Mouse (Mus musculus): ENCODE measurements around the gene Slc9a3r1. TPM values are rescaled to one million over a fixed set of nuclear protein-coding genes. Genes with fewer than 3 reads are reported as not detected.

Slc9a3r1 gene
- polyA plus RNA-seq, 1 experiment from 2014 or later = 24.9 TPM

DNA sequence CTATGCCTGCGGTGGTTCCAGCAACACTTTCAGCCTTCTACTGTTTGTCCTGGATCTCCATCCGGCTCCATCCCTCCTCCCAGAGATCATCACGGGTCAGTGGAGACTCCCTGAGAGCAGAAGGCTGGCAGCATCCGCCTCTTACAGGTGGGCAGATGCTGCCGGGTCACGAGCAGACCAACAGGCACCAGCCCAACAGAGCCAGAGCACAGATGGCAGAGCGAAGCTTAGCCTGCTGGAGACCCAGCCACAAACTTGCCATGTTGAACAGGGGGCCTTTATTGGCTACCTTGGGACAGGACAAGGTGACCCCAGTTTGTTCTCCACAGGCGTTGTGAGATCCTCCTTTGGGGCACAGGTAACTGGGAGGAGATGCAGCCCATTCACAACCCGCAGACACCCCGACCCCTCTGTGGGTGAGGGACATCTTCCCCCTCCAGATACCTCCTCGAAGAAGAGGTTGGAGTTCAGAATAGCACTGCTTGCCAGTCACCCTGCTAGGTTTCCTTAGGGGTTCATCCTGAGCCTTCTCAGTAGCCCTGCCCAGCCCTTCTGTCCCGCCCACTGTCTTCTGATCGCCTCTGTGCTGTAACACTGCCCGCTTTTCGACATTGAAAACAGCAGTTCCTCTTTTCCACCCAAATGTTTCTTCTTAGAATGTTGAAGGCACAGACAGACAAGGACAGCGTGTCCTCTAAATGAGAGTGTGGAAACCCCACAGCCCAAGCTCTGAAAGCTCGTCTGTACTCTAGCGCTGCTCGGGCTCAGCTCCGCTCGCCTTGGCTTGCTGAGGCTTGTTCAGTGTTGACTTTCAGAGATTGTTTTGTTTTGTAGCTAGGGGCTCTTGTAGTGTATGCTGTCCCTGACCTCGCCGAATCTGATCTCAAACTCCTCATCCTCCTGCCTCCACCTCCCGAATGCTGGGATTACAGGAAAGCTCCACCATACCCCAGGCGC is 45.9 kb downstream of the Slc9a3r1 start:
- ATAC-seq (ENCODE audit: insufficient number of reproducible peaks, low FRiP score, low TSS enrichment, low read depth) (no peak), DNase-seq (ENCODE audit: low spot score) (no peak)
- Histone ChIP-seq H3K4me3 (ENCODE audit: low read depth, low read length) (no peak overlapping the region), H3K4me1 (ENCODE audit: control insufficient read depth, insufficient read depth, low read length) (peaks cover 6% of the 10 kb centered on the region), H3K4me2 (ENCODE audit: low read depth, severe bottlenecking) (no peak overlapping the region), H3K9me3 (ENCODE audit: control insufficient read depth, low read length) (no peaks in the 10 kb centered on the region), H3K36me3 (ENCODE audit: control insufficient read depth, insufficient read depth, low read length) (peaks cover 2% of the 10 kb centered on the region; the same call in 1 of the 2 replicates), H3K27me3 (ENCODE audit: control insufficient read depth, insufficient read depth, low read length) (no peaks in the 10 kb centered on the region), H3K9ac (ENCODE audit: low read length) (no peak overlapping the region), H3K27ac (replicated peaks; ENCODE audit: low read depth, low read length) (no peak overlapping the region; the same call in 1 of the 2 replicates)
- WGBS = 85% methylated on average over 25 of the region's 25 CpGs

DNA sequence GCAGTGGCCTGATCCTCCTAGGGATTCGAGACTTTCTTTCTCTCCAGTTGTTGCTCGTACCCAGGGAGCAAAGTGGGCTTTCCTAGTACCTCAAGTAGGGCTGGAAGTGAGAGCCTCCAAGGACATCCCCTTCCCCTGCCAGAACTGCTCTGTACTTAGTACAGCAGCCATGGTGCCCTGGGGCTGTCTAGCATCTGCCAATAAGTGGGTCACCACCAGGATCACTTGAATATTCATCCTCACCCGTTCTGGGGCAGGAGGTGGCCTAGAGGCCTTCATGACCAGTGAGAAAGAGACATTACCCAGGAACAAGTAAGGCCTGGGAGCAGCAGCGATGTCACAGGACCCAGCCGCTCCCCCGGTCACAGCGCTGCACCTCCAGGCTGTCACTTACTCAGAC is 46.8 kb downstream of the Slc9a3r1 start:
- ATAC-seq (ENCODE audit: insufficient number of reproducible peaks, low FRiP score, low TSS enrichment, low read depth) (no peak), DNase-seq (ENCODE audit: low spot score) (no peak)
- H3K27ac ChIP-seq (replicated peaks; ENCODE audit: low read depth, low read length) = no peak overlapping the region
- no peaks in the 10 kb centered on the region for H3K27me3 ChIP-seq (ENCODE audit: control insufficient read depth, insufficient read depth, low read length)
- H3K4me1 ChIP-seq (ENCODE audit: control insufficient read depth, insufficient read depth, low read length) = peaks cover 6% of the 10 kb centered on the region
- H3K36me3 ChIP-seq (ENCODE audit: control insufficient read depth, insufficient read depth, low read length) = peaks cover 2% of the 10 kb centered on the region; the same call in 1 of the 2 replicates
- no peak overlapping the region for H3K9ac ChIP-seq (ENCODE audit: low read length)
- no peak overlapping the region for H3K4me2 ChIP-seq (ENCODE audit: low read depth, severe bottlenecking)
- no peak overlapping the region for H3K4me3 ChIP-seq (ENCODE audit: low read depth, low read length)
- no peaks in the 10 kb centered on the region for H3K9me3 ChIP-seq (ENCODE audit: control insufficient read depth, low read length)
- WGBS = 76% methylated on average over 7 of the region's 7 CpGs

DNA sequence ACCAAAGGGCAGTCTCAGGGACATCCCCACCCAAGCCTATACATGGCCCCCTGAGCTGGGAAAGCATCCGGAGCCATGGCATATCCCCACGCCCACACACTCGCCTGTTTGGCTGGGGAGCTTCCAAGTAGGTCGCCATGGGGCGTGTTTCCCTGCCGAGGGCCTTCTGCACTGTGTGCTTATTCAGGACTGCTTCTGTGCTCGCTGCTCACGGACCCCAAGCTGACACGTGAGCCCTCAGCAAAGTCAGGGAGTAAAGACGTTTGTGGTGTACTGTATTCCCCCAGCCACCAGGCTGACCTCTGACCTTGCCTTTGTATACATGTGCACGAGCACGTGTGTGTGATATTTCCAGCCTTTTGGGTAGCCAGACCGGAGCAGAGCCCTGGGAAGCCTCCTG is 49.0 kb downstream of the Slc9a3r1 start:
- DNase-seq (ENCODE audit: low spot score) (no peak), ATAC-seq (ENCODE audit: insufficient number of reproducible peaks, low FRiP score, low TSS enrichment, low read depth) (no peak)
- H3K9me3 ChIP-seq (ENCODE audit: control insufficient read depth, low read length) = no peaks in the 10 kb centered on the region
- H3K36me3 ChIP-seq (ENCODE audit: control insufficient read depth, insufficient read depth, low read length) = no peaks in the 10 kb centered on the region; the same call in none of the 2 replicates
- 66% methylated on average over 13 of the region's 13 CpGs for WGBS
- H3K9ac ChIP-seq (ENCODE audit: low read length) = no peak overlapping the region
- peaks cover 9% of the 10 kb centered on the region for H3K4me1 ChIP-seq (ENCODE audit: control insufficient read depth, insufficient read depth, low read length)
- H3K4me2 ChIP-seq (ENCODE audit: low read depth, severe bottlenecking) = no peak overlapping the region
- no peak overlapping the region for H3K27ac ChIP-seq (replicated peaks; ENCODE audit: low read depth, low read length)
- H3K4me3 ChIP-seq (ENCODE audit: low read depth, low read length) = no peak overlapping the region
- no peaks in the 10 kb centered on the region for H3K27me3 ChIP-seq (ENCODE audit: control insufficient read depth, insufficient read depth, low read length)

DNA sequence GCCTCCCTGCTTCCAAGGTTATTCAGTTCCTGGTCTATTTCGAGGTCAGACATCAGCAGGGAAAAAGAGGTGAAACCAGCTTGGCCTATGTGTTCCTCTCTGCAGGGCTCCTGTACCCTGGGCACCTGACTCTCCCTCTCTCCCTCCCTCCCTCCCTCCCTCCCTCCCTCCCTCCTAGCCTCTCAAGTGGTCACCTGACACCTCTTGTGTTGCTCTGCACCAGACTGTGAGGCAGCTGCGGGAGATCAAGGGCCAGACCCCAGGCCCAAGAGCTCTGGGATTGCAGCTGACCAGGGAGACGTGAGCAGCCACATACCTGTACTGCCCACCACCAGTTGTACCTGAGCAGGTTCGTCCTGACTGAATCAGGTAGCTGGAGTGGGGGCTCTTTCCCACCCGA is 52.0 kb downstream of the Slc9a3r1 start:
- Histone ChIP-seq H3K4me2 (ENCODE audit: low read depth, severe bottlenecking) (no peak overlapping the region), H3K4me3 (ENCODE audit: low read depth, low read length) (no peak overlapping the region), H3K27me3 (ENCODE audit: control insufficient read depth, insufficient read depth, low read length) (no peaks in the 10 kb centered on the region), H3K27ac (replicated peaks; ENCODE audit: low read depth, low read length) (no peak overlapping the region), H3K4me1 (ENCODE audit: control insufficient read depth, insufficient read depth, low read length) (peaks cover 23% of the 10 kb centered on the region), H3K9me3 (ENCODE audit: control insufficient read depth, low read length) (no peaks in the 10 kb centered on the region), H3K36me3 (ENCODE audit: control insufficient read depth, insufficient read depth, low read length) (no peaks in the 10 kb centered on the region; the same call in 1 of the 2 replicates), H3K9ac (ENCODE audit: low read length) (no peak overlapping the region)
- DNase-seq (ENCODE audit: low spot score) (no peak), ATAC-seq (ENCODE audit: insufficient number of reproducible peaks, low FRiP score, low TSS enrichment, low read depth) (no peak)
- WGBS = 22% methylated on average over 5 of the region's 5 CpGs

DNA sequence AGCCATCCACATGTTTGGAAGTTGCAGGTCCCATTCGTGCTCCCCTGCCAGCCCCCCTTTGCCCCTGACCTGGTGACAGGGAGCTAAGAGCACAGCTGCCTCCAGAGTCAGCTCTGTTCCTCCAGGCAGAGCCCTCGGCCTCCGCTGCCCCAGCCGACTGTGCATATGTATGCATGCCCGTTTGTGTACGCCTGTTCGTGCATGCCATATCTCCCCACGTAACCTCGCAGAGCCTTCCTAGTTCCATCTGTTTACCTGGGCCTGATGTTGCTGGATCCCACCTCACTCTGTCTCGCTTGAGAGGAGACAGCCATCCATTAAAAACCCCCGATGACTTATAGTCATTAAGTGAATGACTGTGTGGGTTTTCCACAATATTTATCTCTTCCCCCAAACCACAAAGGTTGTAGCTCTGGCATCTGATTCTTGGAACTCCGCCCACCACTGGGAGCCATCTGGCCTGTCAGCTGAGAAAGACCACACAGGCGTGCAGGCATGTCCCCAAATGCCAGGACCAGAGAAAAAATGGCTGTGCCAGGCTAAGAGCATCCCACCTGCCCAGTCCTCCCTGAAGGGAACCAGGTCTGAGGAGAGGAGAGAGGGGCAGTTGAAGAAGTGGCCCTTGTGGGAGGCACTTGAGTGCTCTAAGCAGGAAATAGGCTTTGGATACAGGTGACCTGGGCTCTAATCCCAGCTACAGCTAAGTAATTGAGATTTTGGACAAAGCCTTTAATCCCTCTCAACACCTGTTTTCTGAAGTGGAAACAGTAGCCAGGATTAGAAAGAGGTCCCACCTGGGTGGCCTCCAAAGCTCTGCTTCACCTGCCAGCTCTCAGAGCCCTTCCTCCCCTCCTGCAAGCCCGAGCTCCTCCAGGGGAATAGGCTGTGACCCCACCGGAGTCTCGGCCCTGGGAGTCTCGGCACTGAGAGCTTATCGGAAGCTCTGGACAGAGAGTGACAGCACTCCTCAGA is 54.6 kb downstream of the Slc9a3r1 start:
- no peaks in the 10 kb centered on the region for H3K27me3 ChIP-seq (ENCODE audit: control insufficient read depth, insufficient read depth, low read length)
- no peak overlapping the region for H3K9ac ChIP-seq (ENCODE audit: low read length)
- H3K4me3 ChIP-seq (ENCODE audit: low read depth, low read length) = no peak overlapping the region
- DNase-seq (ENCODE audit: low spot score) = no peak
- WGBS = 71% methylated on average over 18 of the region's 18 CpGs
- no peak for ATAC-seq (ENCODE audit: insufficient number of reproducible peaks, low FRiP score, low TSS enrichment, low read depth)
- no peaks in the 10 kb centered on the region for H3K9me3 ChIP-seq (ENCODE audit: control insufficient read depth, low read length)
- no peak overlapping the region for H3K4me2 ChIP-seq (ENCODE audit: low read depth, severe bottlenecking)
- H3K4me1 ChIP-seq (ENCODE audit: control insufficient read depth, insufficient read depth, low read length) = peaks cover 24% of the 10 kb centered on the region
- no peak overlapping the region for H3K27ac ChIP-seq (replicated peaks; ENCODE audit: low read depth, low read length)
- no peaks in the 10 kb centered on the region; the same call in 1 of the 2 replicates for H3K36me3 ChIP-seq (ENCODE audit: control insufficient read depth, insufficient read depth, low read length)

DNA sequence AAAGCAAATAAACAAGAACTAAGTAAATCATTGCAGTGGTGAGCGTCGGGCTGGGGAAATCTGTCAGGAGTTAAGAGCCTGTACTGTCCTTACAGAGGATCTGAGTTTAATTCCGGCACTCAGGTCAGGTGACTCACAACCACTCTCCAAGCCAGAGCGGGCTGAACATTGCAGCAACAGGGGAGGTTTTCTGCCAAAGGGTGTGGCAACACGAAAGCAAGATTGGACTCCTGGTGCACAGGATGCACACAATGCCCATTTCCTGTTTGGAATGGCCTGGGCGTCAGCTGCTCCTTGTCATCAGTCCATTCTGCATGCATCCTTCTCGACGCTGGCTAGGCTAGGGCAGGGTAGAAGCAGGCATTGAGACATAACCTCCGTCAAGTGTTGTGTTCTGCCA is 56.1 kb downstream of the Slc9a3r1 start:
- Histone ChIP-seq H3K9ac (ENCODE audit: low read length) (no peak overlapping the region), H3K4me2 (ENCODE audit: low read depth, severe bottlenecking) (no peak overlapping the region), H3K27ac (replicated peaks; ENCODE audit: low read depth, low read length) (no peak overlapping the region), H3K36me3 (ENCODE audit: control insufficient read depth, insufficient read depth, low read length) (no peaks in the 10 kb centered on the region; the same call in 1 of the 2 replicates), H3K4me3 (ENCODE audit: low read depth, low read length) (no peak overlapping the region), H3K9me3 (ENCODE audit: control insufficient read depth, low read length) (no peaks in the 10 kb centered on the region), H3K27me3 (ENCODE audit: control insufficient read depth, insufficient read depth, low read length) (0 out of 2 replicates have a peak, but pooled peaks cover 3% of the 10 kb centered on the region), H3K4me1 (ENCODE audit: control insufficient read depth, insufficient read depth, low read length) (peaks cover 32% of the 10 kb centered on the region)
- 62% methylated on average over 9 of the region's 9 CpGs for WGBS
- no peak for ATAC-seq (ENCODE audit: insufficient number of reproducible peaks, low FRiP score, low TSS enrichment, low read depth)
- DNase-seq (ENCODE audit: low spot score) = no peak

DNA sequence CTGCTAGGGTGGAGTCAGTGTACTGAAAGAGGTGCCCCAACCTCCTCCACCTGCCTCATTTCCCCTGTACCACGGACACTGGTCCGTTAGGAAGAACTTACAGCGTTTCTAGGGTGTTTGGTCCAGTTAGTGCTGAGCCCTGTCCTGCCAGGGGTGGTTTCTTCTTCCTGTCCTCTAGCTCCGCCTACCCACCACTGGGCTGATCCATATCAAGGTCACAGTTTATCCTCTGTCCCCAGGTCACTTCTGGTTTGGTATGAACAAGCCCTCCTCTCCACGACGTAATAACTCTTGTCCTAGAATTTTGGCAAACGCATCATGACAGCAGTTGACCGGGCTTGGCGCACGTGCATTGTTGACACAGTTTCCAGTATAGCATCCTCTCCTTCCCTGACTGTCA is 56.5 kb downstream of the Slc9a3r1 start:
- DNase-seq (ENCODE audit: low spot score) (no peak), ATAC-seq (ENCODE audit: insufficient number of reproducible peaks, low FRiP score, low TSS enrichment, low read depth) (no peak)
- H3K4me2 ChIP-seq (ENCODE audit: low read depth, severe bottlenecking) = no peak overlapping the region
- H3K36me3 ChIP-seq (ENCODE audit: control insufficient read depth, insufficient read depth, low read length) = no peaks in the 10 kb centered on the region; the same call in 1 of the 2 replicates
- peaks cover 32% of the 10 kb centered on the region for H3K4me1 ChIP-seq (ENCODE audit: control insufficient read depth, insufficient read depth, low read length)
- no peaks in the 10 kb centered on the region for H3K9me3 ChIP-seq (ENCODE audit: control insufficient read depth, low read length)
- 89% methylated on average over 10 of the region's 10 CpGs for WGBS
- H3K9ac ChIP-seq (ENCODE audit: low read length) = no peak overlapping the region
- H3K27ac ChIP-seq (replicated peaks; ENCODE audit: low read depth, low read length) = no peak overlapping the region
- H3K27me3 ChIP-seq (ENCODE audit: control insufficient read depth, insufficient read depth, low read length) = 0 out of 2 replicates have a peak, but pooled peaks cover 3% of the 10 kb centered on the region
- no peak overlapping the region for H3K4me3 ChIP-seq (ENCODE audit: low read depth, low read length)

DNA sequence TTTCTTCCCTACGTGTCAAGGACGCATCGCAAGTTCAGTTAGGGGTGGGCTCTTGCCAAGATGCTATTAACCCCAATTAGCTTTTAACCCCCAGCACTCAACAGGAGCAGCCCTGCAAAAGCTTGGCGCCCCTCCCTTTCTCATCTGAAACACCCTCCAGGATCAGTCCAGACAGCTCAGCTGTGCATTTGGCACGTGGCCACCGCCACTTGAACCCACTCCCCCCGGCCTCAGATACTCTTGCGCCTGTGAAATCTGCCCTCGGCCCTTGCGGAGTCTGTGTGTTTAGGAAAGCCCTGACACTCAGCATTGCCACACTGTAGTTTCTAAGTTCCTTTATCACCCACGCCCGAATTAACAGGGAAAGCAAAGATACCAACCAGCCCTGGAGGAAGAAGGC is 58.9 kb downstream of the Slc9a3r1 start:
- Histone ChIP-seq H3K9ac (ENCODE audit: low read length) (no peak overlapping the region), H3K9me3 (ENCODE audit: control insufficient read depth, low read length) (no peaks in the 10 kb centered on the region), H3K4me1 (ENCODE audit: control insufficient read depth, insufficient read depth, low read length) (peaks cover 31% of the 10 kb centered on the region), H3K36me3 (ENCODE audit: control insufficient read depth, insufficient read depth, low read length) (no peaks in the 10 kb centered on the region), H3K4me2 (ENCODE audit: low read depth, severe bottlenecking) (no peak overlapping the region), H3K4me3 (ENCODE audit: low read depth, low read length) (no peak overlapping the region), H3K27ac (replicated peaks; ENCODE audit: low read depth, low read length) (no peak overlapping the region), H3K27me3 (ENCODE audit: control insufficient read depth, insufficient read depth, low read length) (0 out of 2 replicates have a peak, but pooled peaks cover 3% of the 10 kb centered on the region)
- DNase-seq (ENCODE audit: low spot score) (no peak), ATAC-seq (ENCODE audit: insufficient number of reproducible peaks, low FRiP score, low TSS enrichment, low read depth) (no peak)
- WGBS = 34% methylated on average over 12 of the region's 12 CpGs
